Mouse (Mus musculus) heart, postnatal 0 days (tissue): ENCODE measurements at regions not wholly inside any gene's neighbourhood (a gene's known extent, or its start where the extent isn't known, plus 50 kb on each side); places are given as distances from the start of the nearest gene placed in this dataset.
A peak's percentile ranks its signal among the peaks of the same experiment; 100 is the strongest.

Source experiments
- ATAC-seq: fragments of 200-750 bp; cut with Nextera tagmentation; 2 replicates; pipeline ENCODE4 v1.8.0; 2017; ENCODE audit warnings: low read depth, moderate number of reproducible peaks, moderate library complexity; ENCODE audit not compliant: insufficient read depth
- DNase-seq: peaks from one replicate; pipeline ENCODE4 v3.0.0-alpha.2; 2016; ENCODE audit warnings: low spot score
- H3K27ac ChIP-seq: fragments of 300-500 bp; sonication (generic); 2 replicates; pipeline ENCODE4 v1.5.1; 2014; ENCODE audit warnings: low read depth, mild to moderate bottlenecking
- H3K27me3 ChIP-seq: fragments of 300-500 bp; sonication (generic); 2 replicates; pipeline ENCODE4 v1.6.1; 2014; ENCODE audit warnings: low read length, mixed read lengths; ENCODE audit not compliant: control insufficient read depth, insufficient read depth
- H3K36me3 ChIP-seq: fragments of 300-500 bp; sonication (generic); replicated peaks from 2 replicates; pipeline ENCODE4 v1.6.1; 2014; ENCODE audit warnings: low read length, mixed read lengths; ENCODE audit not compliant: control insufficient read depth, insufficient read depth
- H3K4me1 ChIP-seq: fragments of 300-500 bp; sonication (generic); 2 replicates; pipeline ENCODE4 v1.6.1; 2014; ENCODE audit warnings: antibody characterized with exemption; ENCODE audit not compliant: control insufficient read depth, insufficient read depth
- H3K4me2 ChIP-seq: fragments of 300-500 bp; sonication (generic); 2 replicates; pipeline ENCODE4 v1.6.1; 2014; ENCODE audit warnings: low read depth, mild to moderate bottlenecking, low read length, moderate library complexity
- H3K4me3 ChIP-seq: fragments of 300-500 bp; sonication (generic); 2 replicates; pipeline ENCODE4 v1.5.1; 2014; ENCODE audit warnings: low read depth, low read length
- H3K9ac ChIP-seq: fragments of 300-500 bp; sonication (generic); replicated peaks from 2 replicates; pipeline ENCODE4 v1.6.1; 2014; ENCODE audit warnings: low read depth, low read length, mixed read lengths
- H3K9me3 ChIP-seq: fragments of 300-500 bp; sonication (generic); replicated peaks from 2 replicates; pipeline ENCODE4 v1.6.1; 2016; ENCODE audit warnings: low read length; ENCODE audit not compliant: control insufficient read depth
- CTCF ChIP-seq: IDR thresholded peaks from 2 replicates; pipeline ENCODE4 v1.5.1; 2016; ENCODE audit warnings: antibody characterized with exemption, control low read depth, low read depth
- EP300 ChIP-seq: IDR thresholded peaks from 2 replicates; pipeline ENCODE4 v1.6.1; 2016; ENCODE audit warnings: antibody characterized with exemption, low read depth
- WGBS: fragments of 180-500 bp; shearing (Covaris S2); extraction: QIAGEN DNeasy Blood & Tissue Kit; methylation state at CpG from one replicate; pipeline ENCODE4 v1.1.7; 2014; 5-methylcytosine and 5-hydroxymethylcytosine counted together

DNA sequence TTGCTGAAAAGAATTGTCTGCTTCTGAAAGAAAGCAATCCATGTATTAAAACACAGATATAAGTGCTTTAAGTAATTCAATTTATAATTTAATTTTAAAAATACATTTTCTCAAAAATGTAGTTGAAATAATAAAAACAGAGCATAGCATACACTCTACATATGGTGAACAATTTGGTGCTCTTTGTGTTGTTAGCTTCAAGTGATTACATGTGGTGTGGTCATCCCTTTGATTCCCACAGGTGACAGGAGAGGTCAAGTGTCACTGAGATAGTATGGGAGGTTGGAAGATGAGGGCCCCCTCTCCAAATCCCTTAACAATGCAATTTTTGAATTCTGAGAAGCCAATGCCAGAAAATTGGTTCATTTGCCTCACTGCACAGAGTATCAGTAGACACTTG, 819.5 kb upstream of the Prmt6 start:
- DNase-seq (no peak), ATAC-seq (no peak)
- Histone ChIP-seq H3K27ac (no peak overlapping the region), H3K4me2 (no peak overlapping the region), H3K9ac (no peak overlapping the region), H3K4me1 (no peaks in the 10 kb centered on the region), H3K36me3 (no peaks in the 10 kb centered on the region), H3K27me3 (no peaks in the 10 kb centered on the region), H3K4me3 (no peak overlapping the region), H3K9me3 (no peaks in the 10 kb centered on the region)
- TF ChIP-seq CTCF = no peak
- TF ChIP-seq EP300 = no peak

DNA sequence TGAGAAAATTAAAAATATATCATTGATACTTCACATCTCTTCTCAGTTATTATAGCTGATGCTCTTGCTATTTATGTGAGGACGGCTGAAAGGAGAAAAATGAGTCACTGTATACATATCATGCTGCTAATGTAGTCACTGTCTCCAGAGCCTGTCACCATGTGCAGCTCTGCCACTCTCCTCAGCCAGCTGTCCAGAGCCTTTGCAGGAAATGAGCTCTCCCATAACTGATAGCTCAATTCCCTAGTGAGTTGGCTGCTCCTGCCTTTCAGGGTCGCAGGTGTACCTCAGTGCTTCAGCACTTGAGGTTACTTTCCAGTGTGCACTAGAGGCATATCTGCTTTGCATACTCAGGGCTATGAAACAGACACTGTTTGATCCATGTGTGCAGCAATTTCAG, 819.0 kb upstream of the Prmt6 start:
- no peak overlapping the region for H3K4me2 ChIP-seq
- TF ChIP-seq EP300 (no peak), CTCF (no peak)
- WGBS = 30% methylated on average over 2 of the region's 2 CpGs
- DNase-seq = no peak
- H3K27me3 ChIP-seq = no peaks in the 10 kb centered on the region
- no peak overlapping the region for H3K9ac ChIP-seq
- no peak overlapping the region for H3K27ac ChIP-seq
- H3K4me1 ChIP-seq = no peaks in the 10 kb centered on the region
- H3K9me3 ChIP-seq = no peaks in the 10 kb centered on the region
- no peaks in the 10 kb centered on the region for H3K36me3 ChIP-seq
- no peak for ATAC-seq
- H3K4me3 ChIP-seq = no peak overlapping the region

DNA sequence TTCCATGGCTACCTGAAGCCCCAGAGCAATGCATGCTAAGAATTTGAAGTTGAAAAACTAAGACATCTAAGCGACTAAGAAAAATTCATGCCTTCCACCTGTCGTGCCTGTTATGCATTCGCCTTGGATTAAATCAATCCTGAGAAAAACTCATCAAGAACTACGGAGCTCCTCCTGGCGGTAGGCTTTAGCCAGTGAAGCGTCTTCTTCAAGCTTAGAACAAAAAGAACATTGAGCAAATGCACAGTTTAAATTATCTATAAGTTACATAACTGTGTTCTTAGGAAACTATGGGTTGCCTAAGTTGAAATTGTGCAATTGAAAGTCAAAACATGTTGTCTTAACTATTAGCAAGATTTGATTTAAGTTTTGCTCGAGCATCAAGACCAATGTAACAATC, 818.4 kb upstream of the Prmt6 start:
- no peak overlapping the region for H3K4me3 ChIP-seq
- no peaks in the 10 kb centered on the region for H3K4me1 ChIP-seq
- no peak overlapping the region for H3K4me2 ChIP-seq
- DNase-seq = peak; percentile 9
- ATAC-seq = no peak
- H3K27ac ChIP-seq = no peak overlapping the region
- TF ChIP-seq EP300 = no peak
- TF ChIP-seq CTCF = peak; percentile 65
- WGBS = 27% methylated on average over 7 of the region's 7 CpGs
- H3K9ac ChIP-seq = no peak overlapping the region
- no peaks in the 10 kb centered on the region for H3K27me3 ChIP-seq
- no peaks in the 10 kb centered on the region for H3K9me3 ChIP-seq
- no peaks in the 10 kb centered on the region for H3K36me3 ChIP-seq

DNA sequence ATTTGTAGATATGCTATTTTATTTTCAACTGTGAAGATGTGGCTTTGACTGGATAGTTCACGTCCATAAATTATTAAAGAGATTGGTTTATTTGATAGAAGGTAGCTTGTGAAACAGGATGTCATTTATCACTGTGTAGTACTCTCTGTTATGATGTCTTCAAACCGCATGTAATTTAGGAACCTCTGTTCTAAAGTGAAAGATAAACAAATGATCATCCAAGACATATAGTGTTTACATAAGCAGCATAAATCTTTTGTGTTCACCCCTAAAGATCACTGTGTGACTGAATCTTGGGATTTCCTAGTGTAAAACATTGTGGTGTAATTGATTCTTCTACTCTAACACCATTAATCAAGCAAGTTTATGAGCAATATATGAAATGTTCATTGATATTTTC, 798.8 kb upstream of the Prmt6 start:
- ATAC-seq = no peak
- 47% methylated on average over 2 of the region's 2 CpGs for WGBS
- H3K36me3 ChIP-seq = no peaks in the 10 kb centered on the region
- no peaks in the 10 kb centered on the region for H3K9me3 ChIP-seq
- H3K27ac ChIP-seq = no peak overlapping the region
- no peak overlapping the region for H3K4me3 ChIP-seq
- H3K4me1 ChIP-seq = no peaks in the 10 kb centered on the region
- H3K27me3 ChIP-seq = no peaks in the 10 kb centered on the region
- H3K9ac ChIP-seq = no peak overlapping the region
- TF ChIP-seq CTCF (no peak), EP300 (no peak)
- no peak for DNase-seq
- H3K4me2 ChIP-seq = no peak overlapping the region
